Mouse (Mus musculus) liver, postnatal 0 days (tissue): ENCODE measurements at regions not wholly inside any gene's neighbourhood (a gene's known extent, or its start where the extent isn't known, plus 50 kb on each side); places are given as distances from the start of the nearest gene placed in this dataset.

Experiments
- CTCF ChIP-seq: sonication (generic); IDR thresholded peaks from 2 replicates; pipeline ENCODE4 v1.5.1; 2016; ENCODE audit warnings: antibody characterized with exemption, low read depth
- EP300 ChIP-seq: IDR thresholded peaks from 2 replicates; pipeline ENCODE4 v1.6.1; 2016; ENCODE audit warnings: antibody characterized with exemption, low read depth, mild to moderate bottlenecking

- TF ChIP-seq EP300 (no peak), CTCF (no peak)
Measured at GRCm38 (mm10) chr5:39181616-39182402, 305.2 kb upstream of the Clnk start.
